Mouse (Mus musculus): ENCODE data around the gene Ccnf. TPM values are rescaled to one million over a fixed set of nuclear protein-coding genes. Genes with fewer than 3 reads are reported as not detected.

Gene Ccnf
- polyA plus RNA-seq, 1 experiment from 2014 or later: 71.1 TPM

- no peaks in the 10 kb centered on the region for H3K9me3 ChIP-seq (replicated peaks)
- H3K4me3 ChIP-seq (replicated peaks): peak overlapping the region; percentile 73
- no peaks in the 10 kb centered on the region for H3K36me3 ChIP-seq
- H3K27ac ChIP-seq: peak overlapping the region; percentile 84; the same call in 1 of the 2 replicates
- ATAC-seq (replicated peaks; ENCODE audit: low FRiP score): no peak
- H3K4me2 ChIP-seq: peak overlapping the region; percentile 96
- WGBS: 58% methylated on average over 34 of the region's 34 CpGs
- peaks cover 43% of the 10 kb centered on the region for H3K27me3 ChIP-seq
- H3K9ac ChIP-seq: peak overlapping the region; percentile 64
- peaks cover 83% of the 10 kb centered on the region for H3K4me1 ChIP-seq
Measured at GRCm38 (mm10) chr17:24207768-24208640, 43.3 kb downstream of the Ccnf start.

DNA sequence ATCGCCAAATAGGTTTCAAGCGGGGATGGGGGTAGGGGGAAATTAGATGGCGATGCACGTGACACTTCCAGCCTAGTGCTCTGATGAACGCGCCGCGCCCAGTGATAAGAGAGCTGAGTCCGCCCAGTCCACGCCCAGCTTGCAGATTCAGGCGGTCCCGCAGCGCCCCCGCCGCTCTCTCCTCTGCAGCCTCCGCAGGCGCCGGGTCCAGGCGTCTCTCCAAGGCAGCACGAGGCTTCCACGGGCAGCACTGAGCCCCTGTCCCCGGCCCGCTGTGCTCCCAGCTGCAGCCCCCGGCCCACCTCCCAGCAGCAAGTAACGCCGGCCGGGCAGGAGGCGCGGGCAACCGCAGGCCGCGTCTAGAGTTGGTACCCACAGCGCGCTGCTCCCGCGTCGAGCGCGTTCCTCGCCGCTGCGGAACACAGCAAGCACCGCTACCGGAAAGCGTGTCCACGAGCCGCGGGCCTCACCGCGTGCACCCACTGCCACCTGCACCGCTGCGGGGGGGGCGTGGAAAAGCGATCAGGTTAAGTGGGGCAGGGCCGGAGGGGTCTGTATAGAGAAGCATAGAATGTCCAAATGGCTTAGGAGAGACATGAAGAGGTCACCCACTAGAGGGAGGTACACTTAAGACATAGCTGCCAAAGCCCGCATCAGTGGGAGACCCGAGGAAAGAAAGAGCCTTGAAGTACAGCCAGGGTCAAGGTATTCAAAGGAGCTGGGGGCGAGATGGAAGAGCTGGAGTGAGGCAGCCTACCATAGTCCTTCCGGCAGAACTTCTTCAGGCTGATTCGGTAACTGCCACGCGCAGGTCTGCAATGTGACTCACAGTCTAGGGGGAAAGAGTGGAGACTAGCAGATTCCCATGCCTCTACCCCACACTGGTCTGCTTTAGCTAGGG is 44.6 kb downstream of the Ccnf start:
- Histone ChIP-seq H3K4me3 (replicated peaks) (peak overlapping the region; percentile 73), H3K27me3 (peaks cover 43% of the 10 kb centered on the region), H3K27ac (peak overlapping the region; percentile 74), H3K36me3 (no peaks in the 10 kb centered on the region), H3K9ac (peak overlapping the region; percentile 71), H3K4me1 (peaks cover 76% of the 10 kb centered on the region), H3K4me2 (peak overlapping the region; percentile 96), H3K9me3 (replicated peaks) (no peaks in the 10 kb centered on the region)
- WGBS: 3% methylated on average over 62 of the region's 62 CpGs
- peak; percentile 31; the same call in 1 of the 2 replicates for ATAC-seq (replicated peaks; ENCODE audit: low FRiP score)

DNA sequence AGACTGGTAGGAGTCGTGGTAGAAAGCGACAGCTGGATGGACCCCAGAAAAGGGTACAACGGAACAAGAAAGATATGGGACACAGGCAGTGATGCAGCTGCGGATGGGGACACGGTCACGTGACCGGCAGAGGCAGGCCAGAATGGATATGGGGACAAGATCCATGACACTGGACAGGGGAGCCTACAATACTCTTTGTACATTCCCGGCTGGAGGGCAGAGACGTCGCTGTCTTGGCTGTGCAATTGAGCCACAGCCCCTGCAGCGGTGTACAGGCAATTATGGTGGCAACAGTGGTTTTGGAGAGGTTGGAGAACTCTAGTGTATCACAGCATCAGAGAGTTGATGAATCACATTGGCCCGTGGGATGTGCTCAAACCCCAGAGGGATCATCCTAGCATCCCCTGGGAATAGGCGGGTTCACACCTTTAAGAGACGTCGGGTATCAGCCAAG is 45.3 kb downstream of the Ccnf start:
- ATAC-seq (replicated peaks; ENCODE audit: low FRiP score): no peak
- no peaks in the 10 kb centered on the region for H3K36me3 ChIP-seq
- no peaks in the 10 kb centered on the region for H3K9me3 ChIP-seq (replicated peaks)
- WGBS: 5% methylated on average over 15 of the region's 15 CpGs
- H3K4me1 ChIP-seq: peaks cover 68% of the 10 kb centered on the region
- H3K27ac ChIP-seq: peak overlapping the region; percentile 74
- H3K4me2 ChIP-seq: peak overlapping the region; percentile 96
- peaks cover 37% of the 10 kb centered on the region for H3K27me3 ChIP-seq
- H3K4me3 ChIP-seq (replicated peaks): peak overlapping the region; percentile 73
- peak overlapping the region; percentile 71 for H3K9ac ChIP-seq

- peak within 1 kb of the TSS; percentile 96 for H3K4me2 ChIP-seq
- peak within 1 kb of the TSS; percentile 71 for H3K9ac ChIP-seq
- peaks cover 66% of the 10 kb centered on the region for H3K4me1 ChIP-seq
- peak within 1 kb of the TSS; percentile 74 for H3K27ac ChIP-seq
- H3K9me3 ChIP-seq (replicated peaks): no peaks in the 10 kb centered on the region
- peaks cover 33% of the 10 kb centered on the region for H3K27me3 ChIP-seq
- no peaks in the 10 kb centered on the region for H3K36me3 ChIP-seq
- WGBS: under 1% methylated on average over 65 of the region's 65 CpGs
- peak within 1 kb of the TSS; percentile 73 for H3K4me3 ChIP-seq (replicated peaks)
- ATAC-seq (replicated peaks; ENCODE audit: low FRiP score): peak; percentile 78
Measured at GRCm38 (mm10) chr17:24205284-24205888, 45.9 kb downstream of the Ccnf start, which contains the start of gene Tbc1d24. Gene Tbc1d24 (minus strand): TSS chr17:24205562.

GRCm38 (mm10) chr17:24204846-24205245 is 46.4 kb downstream of the Ccnf start:
- 11% methylated on average over 7 of the region's 7 CpGs for WGBS
- peak overlapping the region; percentile 71 for H3K9ac ChIP-seq
- H3K27ac ChIP-seq: no peak overlapping the region
- peak overlapping the region; percentile 96 for H3K4me2 ChIP-seq
- peaks cover 68% of the 10 kb centered on the region for H3K4me1 ChIP-seq
- peak overlapping the region; percentile 73 for H3K4me3 ChIP-seq (replicated peaks)
- ATAC-seq (replicated peaks; ENCODE audit: low FRiP score): no peak
- peaks cover 27% of the 10 kb centered on the region for H3K27me3 ChIP-seq
- H3K36me3 ChIP-seq: no peaks in the 10 kb centered on the region
- no peaks in the 10 kb centered on the region for H3K9me3 ChIP-seq (replicated peaks)

GRCm38 (mm10) chr17:24203611-24204534 is 47.4 kb downstream of the Ccnf start:
- H3K27me3 ChIP-seq: peaks cover 27% of the 10 kb centered on the region
- peak overlapping the region; percentile 96 for H3K4me2 ChIP-seq
- no peaks in the 10 kb centered on the region for H3K36me3 ChIP-seq
- H3K9ac ChIP-seq: no peak overlapping the region
- no peak overlapping the region for H3K27ac ChIP-seq
- 73% methylated on average over 3 of the region's 3 CpGs for WGBS
- ATAC-seq (replicated peaks; ENCODE audit: low FRiP score): no peak
- H3K4me1 ChIP-seq: peaks cover 62% of the 10 kb centered on the region
- H3K9me3 ChIP-seq (replicated peaks): no peaks in the 10 kb centered on the region
- peak overlapping the region; percentile 73; the same call in 1 of the 2 replicates for H3K4me3 ChIP-seq (replicated peaks)

DNA sequence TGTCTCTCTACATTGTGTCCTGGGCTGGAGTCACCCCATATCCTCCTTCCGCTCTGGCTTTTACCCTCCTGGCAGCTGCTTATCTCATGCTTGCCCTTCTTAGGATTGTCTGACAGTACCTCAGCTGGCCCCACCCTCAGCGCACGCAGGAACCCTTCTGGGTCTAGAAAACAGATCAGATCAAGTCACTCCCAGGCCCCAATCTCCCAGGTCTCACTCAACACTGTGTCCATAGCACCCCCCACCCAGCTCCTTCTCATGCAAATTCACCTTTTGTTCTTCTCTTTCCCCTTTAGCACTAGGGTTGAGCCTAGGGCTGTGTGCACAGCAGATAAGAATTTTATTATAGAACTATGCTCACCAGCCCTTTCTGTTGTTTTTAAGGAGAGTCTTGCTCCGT is 48.2 kb downstream of the Ccnf start:
- Histone ChIP-seq H3K36me3 (no peaks in the 10 kb centered on the region), H3K4me3 (replicated peaks) (no peak overlapping the region), H3K4me1 (peaks cover 54% of the 10 kb centered on the region), H3K4me2 (no peak overlapping the region), H3K9me3 (replicated peaks) (no peaks in the 10 kb centered on the region), H3K27me3 (peaks cover 24% of the 10 kb centered on the region), H3K9ac (no peak overlapping the region), H3K27ac (no peak overlapping the region)
- 63% methylated on average over 4 of the region's 4 CpGs for WGBS
- ATAC-seq (replicated peaks; ENCODE audit: low FRiP score): no peak

GRCm38 (mm10) chr17:24201092-24201491 is 50.2 kb downstream of the Ccnf start:
- Histone ChIP-seq H3K4me1 (peaks cover 34% of the 10 kb centered on the region), H3K36me3 (no peaks in the 10 kb centered on the region), H3K27ac (no peak overlapping the region), H3K27me3 (peaks cover 4% of the 10 kb centered on the region; the same call in 1 of the 2 replicates), H3K4me3 (replicated peaks) (no peak overlapping the region), H3K4me2 (no peak overlapping the region), H3K9me3 (replicated peaks) (no peaks in the 10 kb centered on the region), H3K9ac (no peak overlapping the region)
- WGBS: 82% methylated on average over 4 of the region's 4 CpGs
- no peak for ATAC-seq (replicated peaks; ENCODE audit: low FRiP score)

DNA sequence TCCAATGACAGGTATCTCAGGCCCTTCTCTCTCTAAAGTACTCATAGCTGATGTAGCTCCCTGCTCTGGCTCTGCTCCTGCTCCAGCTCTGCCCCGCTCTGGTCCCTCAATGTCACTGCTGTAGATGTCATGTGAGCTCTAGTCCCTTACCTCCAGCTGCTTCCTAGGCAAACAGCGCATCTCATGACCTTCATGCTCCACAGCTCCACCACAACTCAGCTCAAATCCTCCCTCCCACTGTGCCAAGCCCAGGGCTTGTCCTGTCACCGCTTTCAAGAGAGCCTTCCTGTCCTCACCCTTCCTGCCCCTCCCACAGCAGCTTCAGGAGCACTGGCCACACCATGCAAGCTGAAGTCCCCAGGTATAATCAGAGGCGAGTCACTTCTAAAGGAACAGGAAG is 51.5 kb downstream of the Ccnf start:
- Histone ChIP-seq H3K27me3 (no peaks in the 10 kb centered on the region), H3K27ac (no peak overlapping the region), H3K4me2 (no peak overlapping the region), H3K9me3 (replicated peaks) (no peaks in the 10 kb centered on the region), H3K4me3 (replicated peaks) (no peak overlapping the region), H3K9ac (0 out of 2 replicates have a peak overlapping the region, but pooled peaks have one; percentile 12), H3K4me1 (peaks cover 24% of the 10 kb centered on the region), H3K36me3 (no peaks in the 10 kb centered on the region)
- 55% methylated on average over 4 of the region's 4 CpGs for WGBS
- 0 out of 2 replicates have a peak, but pooled peaks have one; percentile 38 for ATAC-seq (replicated peaks; ENCODE audit: low FRiP score)

- no peak for ATAC-seq (replicated peaks; ENCODE audit: low FRiP score)
- 94% methylated on average over 4 of the region's 4 CpGs for WGBS
Measured at GRCm38 (mm10) chr17:24199252-24199651, 52.0 kb downstream of the Ccnf start.

More at GRCm38 (mm10) chr17:24199252-24199651, 52.0 kb downstream of the Ccnf start:
- Histone ChIP-seq H3K9me3 (replicated peaks) (no peaks in the 10 kb centered on the region), H3K27ac (no peak overlapping the region), H3K27me3 (no peaks in the 10 kb centered on the region), H3K36me3 (no peaks in the 10 kb centered on the region), H3K4me1 (peaks cover 19% of the 10 kb centered on the region), H3K4me3 (replicated peaks) (no peak overlapping the region), H3K9ac (no peak overlapping the region), H3K4me2 (no peak overlapping the region)

All from kidney, embryonic 15.5 days (tissue).